Mouse (Mus musculus): ENCODE data around the gene Ppp1r14d. TPM values are rescaled to one million over a fixed set of nuclear protein-coding genes. Genes with fewer than 3 reads are reported as not detected.

Ppp1r14d gene
- not detected in 2 replicates for polyA plus RNA-seq (2015; fragmentation: Nextera tagmentation; extraction: Ambion mirVana)

- ATAC-seq (ENCODE audit: low FRiP score, low read depth), result no peak
- Histone ChIP-seq H3K4me1 (peaks cover 5% of the 10 kb centered on the region; the same call in 1 of the 2 replicates), H3K27ac (no peak within 1 kb of the TSS), H3K4me2 (replicated peaks) (no peak within 1 kb of the TSS), H3K9ac (no peak within 1 kb of the TSS; the same call in 1 of the 2 replicates), H3K9me3 (no peaks in the 10 kb centered on the region), H3K36me3 (no peaks in the 10 kb centered on the region), H3K27me3 (peaks cover 14% of the 10 kb centered on the region), H3K4me3 (no peak within 1 kb of the TSS)
- 67% methylated on average over 6 of the region's 6 CpGs for WGBS
Observed at GRCm38 (mm10) chr2:119229775-119230704, at the start of gene Ppp1r14d. Gene Ppp1r14d (minus strand): TSS chr2:119229906.

DNA sequence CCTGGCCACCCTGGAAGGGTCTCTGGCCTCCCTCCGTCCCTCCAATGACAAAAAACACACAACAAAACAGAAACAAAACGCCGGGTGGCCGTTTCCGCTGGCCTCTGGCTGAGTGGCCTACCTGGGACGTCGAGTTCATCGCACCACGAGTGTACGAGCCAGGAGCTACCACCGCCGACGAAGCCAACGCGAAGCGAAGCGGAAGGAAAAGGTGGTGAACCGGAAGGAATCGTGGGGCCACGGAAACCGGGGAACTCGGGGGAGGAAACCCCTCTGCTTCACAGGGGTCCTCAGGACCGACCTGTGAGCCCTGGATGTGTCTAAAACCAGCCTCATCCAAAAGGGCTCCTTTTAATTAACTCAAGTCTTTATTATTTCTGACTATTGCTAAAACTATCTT lies 48.1 kb upstream of the Ppp1r14d start:
- Histone ChIP-seq H3K4me2 (replicated peaks) (no peak overlapping the region), H3K9ac (no peak overlapping the region), H3K4me3 (no peak overlapping the region), H3K9me3 (no peaks in the 10 kb centered on the region), H3K27ac (no peak overlapping the region), H3K4me1 (0 out of 2 replicates have a peak, but pooled peaks cover under 1% of the 10 kb centered on the region), H3K27me3 (no peaks in the 10 kb centered on the region), H3K36me3 (no peaks in the 10 kb centered on the region)
- WGBS, result 90% methylated on average over 23 of the region's 23 CpGs
- no peak for ATAC-seq (ENCODE audit: low FRiP score, low read depth)

GRCm38 (mm10) chr2:119276926-119277325 lies 47.2 kb upstream of the Ppp1r14d start:
- Histone ChIP-seq H3K27ac (no peak overlapping the region), H3K27me3 (no peaks in the 10 kb centered on the region), H3K4me3 (no peak overlapping the region), H3K9me3 (no peaks in the 10 kb centered on the region), H3K36me3 (no peaks in the 10 kb centered on the region), H3K4me1 (no peaks in the 10 kb centered on the region), H3K4me2 (replicated peaks) (no peak overlapping the region), H3K9ac (no peak overlapping the region)
- 83% methylated on average over 7 of the region's 7 CpGs for WGBS
- ATAC-seq (ENCODE audit: low FRiP score, low read depth), result no peak

DNA sequence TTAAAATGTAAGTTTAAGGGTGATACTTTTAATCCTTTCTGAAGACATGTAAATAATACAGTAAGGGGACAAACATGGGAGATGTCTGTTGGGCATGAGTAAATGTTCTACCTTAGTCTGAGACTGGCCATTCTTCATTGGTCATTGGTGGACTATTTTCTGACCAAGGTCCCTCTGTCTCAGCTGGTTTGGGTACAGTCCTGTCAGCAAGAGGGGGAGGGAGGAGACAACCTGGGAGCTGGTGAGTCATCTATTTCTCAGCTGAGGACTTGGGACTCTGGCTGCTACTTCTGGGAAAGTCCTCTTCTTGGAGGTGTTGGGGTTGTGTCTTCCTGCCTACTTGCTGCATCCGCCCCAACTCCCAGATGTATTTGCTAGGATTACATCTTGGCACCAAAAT lies 44.4 kb upstream of the Ppp1r14d start:
- 78% methylated on average over 1 of the region's 1 CpGs for WGBS
- H3K9me3 ChIP-seq, result no peaks in the 10 kb centered on the region
- H3K4me2 ChIP-seq (replicated peaks), result no peak overlapping the region
- H3K27ac ChIP-seq, result no peak overlapping the region
- no peaks in the 10 kb centered on the region for H3K4me1 ChIP-seq
- ATAC-seq (ENCODE audit: low FRiP score, low read depth), result no peak
- peaks cover 19% of the 10 kb centered on the region for H3K27me3 ChIP-seq
- H3K36me3 ChIP-seq, result no peaks in the 10 kb centered on the region
- H3K4me3 ChIP-seq, result no peak overlapping the region
- H3K9ac ChIP-seq, result no peak overlapping the region

- H3K4me1 ChIP-seq, result no peaks in the 10 kb centered on the region
- under 1% methylated on average over 49 of the region's 49 CpGs for WGBS
- no peaks in the 10 kb centered on the region for H3K36me3 ChIP-seq
- H3K9ac ChIP-seq, result peak within 1 kb of the TSS; percentile 71
- H3K27me3 ChIP-seq, result peaks cover 27% of the 10 kb centered on the region
- H3K27ac ChIP-seq, result no peak within 1 kb of the TSS
- peak; percentile 76 for ATAC-seq (ENCODE audit: low FRiP score, low read depth)
- H3K4me3 ChIP-seq, result peak within 1 kb of the TSS; percentile 67
- H3K4me2 ChIP-seq (replicated peaks), result peak within 1 kb of the TSS; percentile 97
- no peaks in the 10 kb centered on the region for H3K9me3 ChIP-seq
Observed at GRCm38 (mm10) chr2:119270643-119271331, 41.1 kb upstream of the Ppp1r14d start, which contains the start of gene Rhov. Gene Rhov (minus strand): TSS chr2:119271272.

- Histone ChIP-seq H3K36me3 (no peaks in the 10 kb centered on the region), H3K9me3 (no peaks in the 10 kb centered on the region), H3K9ac (no peak overlapping the region), H3K4me3 (peak overlapping the region; percentile 67), H3K27ac (no peak overlapping the region), H3K4me2 (replicated peaks) (peak overlapping the region; percentile 97), H3K4me1 (no peaks in the 10 kb centered on the region), H3K27me3 (peaks cover 27% of the 10 kb centered on the region)
- WGBS, result 57% methylated on average over 9 of the region's 9 CpGs
- no peak for ATAC-seq (ENCODE audit: low FRiP score, low read depth)
Observed at GRCm38 (mm10) chr2:119270286-119270642, 40.6 kb upstream of the Ppp1r14d start.

DNA sequence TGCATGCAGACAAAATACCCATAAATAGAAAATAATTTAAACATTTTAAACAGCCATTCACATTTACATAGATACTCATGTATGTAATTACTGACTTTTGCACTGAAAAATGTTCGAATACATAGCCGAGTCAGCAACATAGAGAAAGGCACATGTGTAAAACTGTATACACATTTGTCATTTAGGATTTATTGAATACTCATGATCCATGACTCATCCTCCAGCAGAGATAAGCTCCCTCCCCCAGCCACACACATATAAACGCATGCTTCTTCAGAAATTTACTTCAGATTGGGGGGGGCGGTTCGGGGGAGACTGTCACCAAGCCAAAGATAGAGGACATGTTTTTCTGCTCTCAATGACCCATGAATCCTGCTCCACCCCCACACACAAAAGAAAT lies 34.1 kb upstream of the Ppp1r14d start:
- ATAC-seq (ENCODE audit: low FRiP score, low read depth), result no peak
- WGBS, result 83% methylated on average over 5 of the region's 5 CpGs
- H3K27ac ChIP-seq, result no peak overlapping the region
- H3K4me3 ChIP-seq, result no peak overlapping the region
- peaks cover 5% of the 10 kb centered on the region for H3K27me3 ChIP-seq
- no peak overlapping the region for H3K4me2 ChIP-seq (replicated peaks)
- peaks cover 8% of the 10 kb centered on the region; the same call in 1 of the 2 replicates for H3K4me1 ChIP-seq
- no peak overlapping the region for H3K9ac ChIP-seq
- no peaks in the 10 kb centered on the region for H3K36me3 ChIP-seq
- H3K9me3 ChIP-seq, result no peaks in the 10 kb centered on the region

DNA sequence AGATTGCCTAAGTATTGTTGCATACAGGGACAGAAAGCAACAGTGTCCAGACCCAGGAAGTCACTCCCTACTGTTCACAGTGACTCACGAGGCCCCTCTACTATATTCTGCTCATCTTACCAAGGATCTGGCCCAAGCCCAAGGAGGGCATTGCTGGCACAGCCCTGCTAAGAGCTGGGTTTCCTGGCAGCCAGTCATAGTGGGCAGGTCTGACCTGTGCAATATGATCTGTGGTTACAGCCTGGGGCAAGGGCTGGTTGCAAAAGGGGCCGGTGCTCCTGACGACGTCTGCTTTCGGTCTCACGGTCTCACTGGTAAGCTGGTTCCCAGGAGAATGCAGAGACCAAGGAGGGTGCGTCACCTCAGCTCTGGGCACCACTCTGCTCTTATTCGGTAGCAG lies 33.3 kb upstream of the Ppp1r14d start:
- peaks cover 8% of the 10 kb centered on the region; the same call in 1 of the 2 replicates for H3K4me1 ChIP-seq
- peak overlapping the region; percentile 35 for H3K4me2 ChIP-seq (replicated peaks)
- WGBS, result 16% methylated on average over 8 of the region's 8 CpGs
- H3K9ac ChIP-seq, result peak overlapping the region; percentile 15; the same call in 1 of the 2 replicates
- ATAC-seq (ENCODE audit: low FRiP score, low read depth), result no peak
- H3K27me3 ChIP-seq, result no peaks in the 10 kb centered on the region
- H3K27ac ChIP-seq, result no peak overlapping the region
- no peaks in the 10 kb centered on the region for H3K9me3 ChIP-seq
- H3K4me3 ChIP-seq, result no peak overlapping the region
- H3K36me3 ChIP-seq, result no peaks in the 10 kb centered on the region

DNA sequence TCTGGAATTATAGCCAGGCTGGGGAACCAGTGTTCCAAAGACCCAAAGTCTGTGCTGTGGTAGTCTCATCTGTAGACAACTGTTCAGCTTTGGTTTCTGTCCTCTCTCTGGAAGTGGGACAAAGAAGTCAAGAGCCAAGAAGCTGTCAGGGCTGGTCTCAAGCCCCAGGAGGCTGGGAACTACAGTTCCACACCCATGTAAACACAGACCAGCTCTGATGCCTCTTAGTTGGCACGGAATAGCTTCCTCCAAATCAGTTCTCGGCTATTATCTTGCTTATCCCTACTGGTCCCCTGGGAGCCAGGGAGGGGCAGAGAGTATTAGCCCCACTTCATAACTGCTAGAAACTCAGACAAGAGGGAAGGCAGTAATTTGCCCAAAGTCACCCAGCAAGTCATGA lies 31.6 kb upstream of the Ppp1r14d start:
- WGBS, result 72% methylated on average over 2 of the region's 2 CpGs
- Histone ChIP-seq H3K9me3 (no peaks in the 10 kb centered on the region), H3K9ac (no peak overlapping the region), H3K36me3 (no peaks in the 10 kb centered on the region), H3K4me2 (replicated peaks) (no peak overlapping the region), H3K4me3 (no peak overlapping the region), H3K27ac (no peak overlapping the region), H3K27me3 (peaks cover 4% of the 10 kb centered on the region; the same call in 1 of the 2 replicates), H3K4me1 (peaks cover 8% of the 10 kb centered on the region; the same call in 1 of the 2 replicates)
- ATAC-seq (ENCODE audit: low FRiP score, low read depth), result no peak

DNA sequence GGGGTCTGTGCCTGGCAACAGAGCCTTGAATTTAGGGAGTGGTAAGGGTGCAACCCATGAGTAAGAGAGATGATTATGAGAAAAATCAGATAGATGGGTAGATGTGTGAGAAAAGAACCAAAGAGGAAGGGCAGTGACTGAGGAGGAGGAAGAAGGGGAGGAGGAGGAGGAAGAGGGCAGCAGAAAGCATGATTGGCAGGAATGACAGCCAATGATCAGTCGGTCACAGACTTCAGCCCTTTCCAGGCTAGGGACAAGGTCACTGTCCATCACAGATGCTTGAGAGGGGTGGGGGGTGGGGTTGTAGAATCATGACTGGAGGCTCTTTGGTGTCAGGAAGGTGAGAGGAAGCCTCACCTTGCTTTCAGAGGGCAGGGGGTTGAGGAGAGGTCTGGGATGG lies 30.8 kb upstream of the Ppp1r14d start:
- 84% methylated on average over 1 of the region's 1 CpGs for WGBS
- no peak overlapping the region for H3K4me2 ChIP-seq (replicated peaks)
- ATAC-seq (ENCODE audit: low FRiP score, low read depth), result no peak
- H3K9me3 ChIP-seq, result no peaks in the 10 kb centered on the region
- no peak overlapping the region for H3K9ac ChIP-seq
- H3K27ac ChIP-seq, result no peak overlapping the region
- H3K4me1 ChIP-seq, result peaks cover 8% of the 10 kb centered on the region; the same call in 1 of the 2 replicates
- H3K27me3 ChIP-seq, result peaks cover 5% of the 10 kb centered on the region
- no peaks in the 10 kb centered on the region for H3K36me3 ChIP-seq
- no peak overlapping the region for H3K4me3 ChIP-seq

DNA sequence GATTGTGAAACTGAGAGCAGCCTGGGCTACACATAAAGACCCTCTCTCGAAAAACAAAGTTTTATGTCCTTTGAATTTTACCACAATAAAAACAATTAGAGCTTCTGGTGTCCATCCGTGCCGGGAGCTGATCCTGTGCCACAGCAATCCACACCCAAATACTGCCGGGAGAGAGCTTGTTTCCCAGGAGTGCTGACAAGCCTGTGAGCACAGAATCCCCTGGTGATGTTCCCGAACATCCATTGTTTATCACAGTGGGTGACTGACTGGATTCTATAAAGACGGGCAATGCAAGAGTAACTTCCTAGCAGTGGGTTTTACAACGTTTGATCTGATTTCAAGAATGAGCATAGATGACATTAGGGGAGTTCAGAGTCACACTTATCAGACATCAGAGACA lies 25.3 kb upstream of the Ppp1r14d start:
- Histone ChIP-seq H3K4me2 (replicated peaks) (no peak overlapping the region), H3K9ac (no peak overlapping the region), H3K27ac (no peak overlapping the region), H3K4me3 (no peak overlapping the region), H3K36me3 (no peaks in the 10 kb centered on the region), H3K4me1 (no peaks in the 10 kb centered on the region), H3K9me3 (no peaks in the 10 kb centered on the region), H3K27me3 (peaks cover 21% of the 10 kb centered on the region)
- no peak for ATAC-seq (ENCODE audit: low FRiP score, low read depth)
- WGBS, result 23% methylated on average over 7 of the region's 7 CpGs

DNA sequence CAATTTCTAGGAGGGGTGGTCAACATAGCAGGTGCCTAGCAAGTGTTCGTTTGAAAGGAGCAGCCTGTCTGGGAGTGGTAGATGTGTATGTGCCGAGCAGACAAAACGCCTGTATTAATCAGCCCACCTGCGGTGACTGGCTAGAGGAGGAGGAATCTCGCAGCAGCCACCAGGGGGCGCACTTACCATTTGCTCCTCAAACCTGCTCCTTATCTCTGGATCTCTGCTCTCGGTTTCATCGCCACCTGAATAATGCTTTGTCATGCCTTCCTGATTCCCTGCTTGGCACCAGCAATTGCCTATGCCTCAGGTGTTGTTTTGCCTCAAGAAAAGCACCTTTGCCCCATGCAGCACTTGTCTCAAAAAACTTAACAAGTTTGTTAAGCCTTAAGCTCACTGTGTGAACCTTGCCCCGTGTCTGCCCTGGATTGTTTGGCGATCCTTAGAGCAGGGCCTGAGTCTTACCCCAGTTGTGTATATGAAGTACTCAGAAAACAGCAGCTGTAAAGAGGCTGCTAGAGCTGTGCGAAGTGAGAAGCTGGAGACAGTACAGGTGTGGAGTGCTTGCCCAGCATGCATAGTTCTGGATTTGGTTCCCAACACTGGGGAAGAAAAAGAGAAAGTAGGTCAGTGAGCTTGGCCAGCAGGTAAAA lies 21.2 kb upstream of the Ppp1r14d start:
- H3K4me3 ChIP-seq, result no peak overlapping the region
- 15% methylated on average over 11 of the region's 11 CpGs for WGBS
- H3K9ac ChIP-seq, result no peak overlapping the region
- peak overlapping the region; percentile 19 for H3K4me2 ChIP-seq (replicated peaks)
- H3K36me3 ChIP-seq, result no peaks in the 10 kb centered on the region
- no peak overlapping the region for H3K27ac ChIP-seq
- peak; percentile 69 for ATAC-seq (ENCODE audit: low FRiP score, low read depth)
- no peaks in the 10 kb centered on the region for H3K4me1 ChIP-seq
- no peaks in the 10 kb centered on the region for H3K9me3 ChIP-seq
- peaks cover 25% of the 10 kb centered on the region for H3K27me3 ChIP-seq

Data from limb, embryonic 13.5 days (tissue).